Mouse (Mus musculus): ENCODE results near the gene Kmt2c. TPM values are rescaled to one million over a fixed set of nuclear protein-coding genes. Genes with fewer than 3 reads are reported as not detected.
A peak's percentile ranks its signal among the peaks of the same experiment; 100 is the strongest.

Kmt2c gene
- total and polyA plus RNA-seq, 3 experiments = 6.7 to 14.6 (median 12.7) TPM

DNA sequence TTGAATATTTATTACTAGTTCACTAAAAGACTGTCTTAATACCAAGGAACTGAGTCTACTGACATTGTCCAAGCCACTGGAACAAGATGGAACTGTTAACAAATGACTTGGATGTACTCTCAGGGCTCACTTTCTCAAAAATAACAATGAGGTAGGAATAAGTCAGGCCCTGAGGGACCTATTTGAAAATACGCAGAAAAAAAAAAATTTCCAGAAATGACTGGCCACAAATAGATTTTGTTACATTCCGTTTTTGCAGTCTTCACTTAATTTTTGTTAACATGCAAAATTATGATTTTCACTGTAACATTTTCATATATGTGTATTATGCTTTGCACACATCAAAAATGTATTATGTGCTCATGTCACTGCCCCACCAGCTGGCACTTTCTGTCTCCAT lies 167.3 kb downstream of the Kmt2c start:
- Histone ChIP-seq H3K9me3 (replicated peaks; ENCODE audit: low read length) (no peaks in the 10 kb centered on the region), H3K79me2 (replicated peaks; ENCODE audit: control insufficient read depth, extremely low read depth, insufficient read depth, poor library complexity, severe bottlenecking) (no peaks in the 10 kb centered on the region), H3K27ac (ENCODE audit: insufficient read depth, low read depth) (no peak overlapping the region), H3K4me3 (replicated peaks in 1 of 3; ENCODE audit: low read depth in 2 of 3, low read length in 2 of 3, poor library complexity in 1 of 3) (no peak overlapping the region), H3K36me3 (replicated peaks in 1 of 2; ENCODE audit: control insufficient read depth in 1 of 2, insufficient read depth in 1 of 2, low read length in 1 of 2) (peaks cover 10 to 19% of the 10 kb centered on the region in 2 experiments), H3K4me2 (ENCODE audit: insufficient read depth, low read depth, poor library complexity, severe bottlenecking) (no peak overlapping the region; the same call in 1 of the 2 replicates), H3K9ac (ENCODE audit: insufficient read depth, low read depth) (no peak overlapping the region), H3K4me1 (ENCODE audit: control insufficient read depth in 1 of 2, insufficient read depth in 2 of 2) (peaks cover 0 to 13% of the 10 kb centered on the region in 2 experiments; a peak in 2 of 4 replicates), H3K27me3 (replicated peaks) (no peaks in the 10 kb centered on the region)
- no peak for DNase-seq (ENCODE audit: extremely low read depth)
- in situ Hi-C loops (cut with MboI; ENCODE audit: low pct_ligation_motif_present, low pct_unique_long_range_greater_than_20kb, low sequenced_read_pairs) = no loop called here
- TF ChIP-seq ZNF384 (IDR thresholded peaks at IDR 0.05; ENCODE audit: low read depth, low read length) (peak; percentile 84), IRF4 (IDR thresholded peaks at IDR 0.05; ENCODE audit: low read depth, low read length) (peak; percentile 44; the same call in 1 of the 2 replicates), EP300 (IDR thresholded peaks at IDR 0.05; ENCODE audit: low read length) (0 out of 2 replicates have a peak, but pooled peaks have one; percentile 20), MAFK (IDR thresholded peaks at IDR 0.05; ENCODE audit: insufficient replicate concordance, low read length) (no peak), PAX5 (IDR thresholded peaks at IDR 0.05; ENCODE audit: low read length) (no peak), KAT2A (IDR thresholded peaks at IDR 0.05; ENCODE audit: insufficient replicate concordance, low read length) (no peak), NRF1 (IDR thresholded peaks at IDR 0.05; ENCODE audit: low read depth, low read length) (no peak), JUND (conservative IDR thresholded peaks at IDR 0.05; ENCODE audit: low read depth, low read length) (peak; percentile 78)
- dilution Hi-C loops (cut with MboI; ENCODE audit: extremely low pct_ligation_motif_present, extremely low pct_unique_long_range_greater_than_20kb, low sequenced_read_pairs) = no loop called here

DNA sequence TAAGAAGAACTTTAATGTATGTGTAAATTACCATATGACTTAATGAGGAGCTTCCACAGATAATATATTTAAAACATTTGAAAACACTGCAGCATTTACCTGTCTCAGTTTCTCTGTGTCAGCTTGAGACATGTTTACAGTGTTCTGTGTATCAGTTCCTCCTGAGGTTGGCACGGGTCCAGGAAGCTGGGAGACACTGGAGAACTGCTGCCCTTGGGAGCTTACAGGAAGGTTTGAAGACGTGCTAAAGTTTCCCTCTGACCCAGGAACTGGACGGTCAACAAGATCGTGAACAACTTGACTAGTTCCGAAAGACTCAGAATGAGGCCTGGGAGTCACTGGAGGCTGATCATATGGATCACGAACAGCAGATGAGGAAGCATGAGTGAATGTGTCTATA lies 184.7 kb downstream of the Kmt2c start:
- H3K4me2 ChIP-seq (ENCODE audit: insufficient read depth, low read depth, poor library complexity, severe bottlenecking) = no peak overlapping the region
- H3K36me3 ChIP-seq (replicated peaks in 1 of 2; ENCODE audit: control insufficient read depth in 1 of 2, insufficient read depth in 1 of 2, low read length in 1 of 2) = peaks cover 40 to 55% of the 10 kb centered on the region in 2 experiments
- dilution Hi-C loops (cut with MboI; ENCODE audit: extremely low pct_ligation_motif_present, extremely low pct_unique_long_range_greater_than_20kb, low sequenced_read_pairs) = no loop called here
- in situ Hi-C loops (cut with MboI; ENCODE audit: low pct_ligation_motif_present, low pct_unique_long_range_greater_than_20kb, low sequenced_read_pairs) = no loop called here
- no peak overlapping the region for H3K4me3 ChIP-seq (replicated peaks in 1 of 3; ENCODE audit: low read depth in 2 of 3, low read length in 2 of 3, poor library complexity in 1 of 3)
- no peak overlapping the region for H3K9ac ChIP-seq (ENCODE audit: insufficient read depth, low read depth)
- peaks cover 0 to 4% of the 10 kb centered on the region in 2 experiments; a peak in 2 of 4 replicates for H3K4me1 ChIP-seq (ENCODE audit: control insufficient read depth in 1 of 2, insufficient read depth in 2 of 2)
- TF ChIP-seq USF1 (IDR thresholded peaks at IDR 0.05; ENCODE audit: low read depth, low read length) = no peak
- TF ChIP-seq HCFC1 (IDR thresholded peaks at IDR 0.05; ENCODE audit: low read depth, low read length) = no peak
- no peak for TF ChIP-seq TBP (conservative IDR thresholded peaks at IDR 0.05; ENCODE audit: low read depth, low read length)
- no peak for TF ChIP-seq JUND (conservative IDR thresholded peaks at IDR 0.05; ENCODE audit: low read depth, low read length)
- no peak for TF ChIP-seq MAFK (IDR thresholded peaks at IDR 0.05; ENCODE audit: insufficient replicate concordance, low read length)
- TF ChIP-seq BHLHE40 (IDR thresholded peaks at IDR 0.05; ENCODE audit: low read depth, low read length) = no peak
- no peak for TF ChIP-seq CTCF (conservative IDR thresholded peaks at IDR 0.05 in 1 of 2, IDR thresholded peaks at IDR 0.05 in 1 of 2; ENCODE audit: low read depth in 2 of 2, low read length in 2 of 2)
- TF ChIP-seq SIN3A (IDR thresholded peaks at IDR 0.05; ENCODE audit: low read length) = no peak
- no peak for TF ChIP-seq MEF2A (IDR thresholded peaks at IDR 0.05; ENCODE audit: borderline replicate concordance, low read depth, low read length)
- no peak for TF ChIP-seq NRF1 (IDR thresholded peaks at IDR 0.05; ENCODE audit: low read depth, low read length)
- no peak for TF ChIP-seq MXI1 (IDR thresholded peaks at IDR 0.05; ENCODE audit: low read depth, low read length)
- TF ChIP-seq IRF4 (IDR thresholded peaks at IDR 0.05; ENCODE audit: low read depth, low read length) = no peak
- TF ChIP-seq MAZ (IDR thresholded peaks at IDR 0.05; ENCODE audit: low read depth, low read length) = no peak
- TF ChIP-seq ZMIZ1 (IDR thresholded peaks at IDR 0.05; ENCODE audit: low read depth, low read length) = no peak
- no peak for TF ChIP-seq MAX (IDR thresholded peaks at IDR 0.05; ENCODE audit: low read length)
- TF ChIP-seq ZKSCAN1 (IDR thresholded peaks at IDR 0.05; ENCODE audit: borderline replicate concordance, low read depth, low read length) = no peak
- no peak for TF ChIP-seq POLR2A (IDR thresholded peaks at IDR 0.05; ENCODE audit: low read depth, low read length)
- no peak for TF ChIP-seq POLR2AphosphoS2 (IDR thresholded peaks at IDR 0.05; ENCODE audit: low read depth, low read length)
- H3K9me3 ChIP-seq (replicated peaks; ENCODE audit: low read length) = no peaks in the 10 kb centered on the region
- H3K27ac ChIP-seq (ENCODE audit: insufficient read depth, low read depth) = no peak overlapping the region
- H3K79me2 ChIP-seq (replicated peaks; ENCODE audit: control insufficient read depth, extremely low read depth, insufficient read depth, poor library complexity, severe bottlenecking) = no peaks in the 10 kb centered on the region
- no peak for DNase-seq (ENCODE audit: extremely low read depth)
- H3K27me3 ChIP-seq (replicated peaks) = no peaks in the 10 kb centered on the region
